Mouse (Mus musculus): Measurements from ENCODE around the gene Crybg3.

DNA sequence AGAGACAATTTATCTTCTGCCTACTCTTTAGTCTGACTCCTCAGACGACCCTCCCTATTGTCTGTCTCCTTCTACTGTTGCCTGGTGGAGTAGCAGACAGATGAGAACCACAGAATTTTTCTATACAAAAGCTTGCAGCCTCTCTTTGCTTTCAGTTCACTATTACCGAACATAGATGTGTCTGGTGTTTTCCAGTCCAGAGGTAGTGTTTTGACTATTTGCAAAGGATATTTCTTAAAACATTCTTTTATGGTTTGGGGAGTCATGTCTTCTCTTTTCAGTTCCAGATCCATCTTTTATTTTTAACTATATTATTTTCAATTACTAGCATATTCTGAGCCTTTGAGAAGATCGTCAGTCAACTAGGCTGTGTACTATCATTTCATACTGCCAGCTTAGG is 14.9 kb upstream of the Crybg3 start:
- TF ChIP-seq CTCF (IDR thresholded peaks at IDR 0.05; ENCODE audit: borderline replicate concordance, insufficient read depth, low read length): no peak
- TF ChIP-seq POLR2A (IDR thresholded peaks at IDR 0.05; ENCODE audit: low read depth, low read length): no peak
